Mouse (Mus musculus): Measurements from ENCODE around the gene Sec24b.

Sec24b gene

GRCm38 (mm10) chr3:130061281-130061680 is at the start of gene Sec24b:
Gene Sec24b (minus strand): TSS chr3:130061553.
- DNase-seq (ENCODE audit: low read depth, low spot score), result no peak

GRCm38 (mm10) chr3:130104471-130104870 is 43.1 kb upstream of the Sec24b start:
- DNase-seq (ENCODE audit: low read depth, low spot score), result no peak

DNA sequence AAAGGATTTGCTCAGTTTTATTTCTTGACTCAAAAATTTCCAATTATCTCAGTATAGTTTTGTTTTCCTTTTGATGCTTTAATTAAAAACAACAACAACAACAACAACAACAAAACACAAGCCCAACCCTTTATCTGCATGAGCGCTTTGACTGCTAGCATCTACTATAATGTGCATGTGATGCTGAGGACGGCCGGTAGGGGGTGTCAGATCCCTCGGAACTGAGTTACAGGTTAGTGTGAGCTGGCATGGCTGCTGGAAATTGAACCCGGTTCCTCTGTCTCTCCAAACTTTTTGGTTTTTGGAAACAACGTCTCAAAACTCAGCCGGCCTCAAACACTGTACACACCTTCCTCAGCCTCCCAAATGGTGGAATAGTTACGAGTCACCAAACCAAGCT is 42.1 kb upstream of the Sec24b start:
- no peak for DNase-seq (ENCODE audit: low read depth, low spot score)

DNA sequence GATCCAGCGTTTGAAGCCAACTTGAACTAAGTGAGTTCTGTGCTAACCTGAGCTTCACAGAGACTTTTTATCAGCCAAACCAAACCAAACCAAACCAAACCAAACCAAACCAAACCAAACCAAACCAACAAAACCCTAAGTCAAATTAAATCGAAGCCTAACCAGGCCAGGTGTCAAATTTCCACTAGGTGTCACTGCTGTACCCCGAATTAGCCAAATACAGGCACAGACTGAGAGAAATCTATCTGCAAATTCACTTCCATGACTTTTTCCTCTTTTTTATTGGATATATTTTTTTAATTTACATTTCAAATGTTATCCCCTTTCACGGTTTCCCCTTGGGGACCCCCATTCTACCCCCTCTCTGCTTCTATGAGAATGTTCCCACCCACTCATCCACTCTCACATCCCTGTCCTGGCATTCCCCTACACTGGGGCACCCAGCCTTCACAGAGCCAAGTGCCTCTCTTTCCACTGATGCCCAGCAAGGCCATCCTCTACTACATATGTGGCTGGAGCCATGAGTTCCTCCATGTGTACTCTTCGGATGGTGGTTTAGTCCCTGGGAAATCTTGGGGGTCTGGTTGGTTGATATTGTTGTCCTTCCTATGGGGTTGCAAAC is 33.9 kb upstream of the Sec24b start:
- no peak for DNase-seq (ENCODE audit: low read depth, low spot score)

DNA sequence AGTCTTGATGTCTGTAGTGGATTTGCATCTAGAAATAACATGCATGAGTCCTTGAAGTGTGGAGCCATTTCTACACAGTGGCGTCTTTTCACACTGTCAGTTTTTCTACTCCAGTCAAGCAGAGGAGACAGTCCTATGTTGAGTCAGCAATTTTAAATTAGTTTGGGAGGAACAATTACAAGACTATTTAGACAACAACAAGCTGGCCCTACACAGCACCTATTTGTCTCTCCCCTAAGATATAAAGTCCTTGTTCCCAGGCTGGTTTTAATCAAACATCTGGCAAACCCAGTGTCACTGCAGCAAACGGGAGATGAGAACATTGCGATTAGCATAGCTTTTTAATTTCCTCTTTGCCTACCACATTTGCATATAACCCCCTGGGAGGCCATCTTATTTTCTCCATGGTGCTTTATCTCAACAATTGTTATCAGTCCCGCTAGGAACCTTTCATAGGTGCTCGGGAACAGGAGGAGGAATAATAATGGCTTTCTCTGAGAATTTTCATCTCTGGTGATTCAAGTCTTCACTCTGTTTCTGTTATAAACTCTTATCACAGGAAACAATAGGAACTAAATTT is 32.9 kb upstream of the Sec24b start:
- no peak for DNase-seq (ENCODE audit: low read depth, low spot score)

DNA sequence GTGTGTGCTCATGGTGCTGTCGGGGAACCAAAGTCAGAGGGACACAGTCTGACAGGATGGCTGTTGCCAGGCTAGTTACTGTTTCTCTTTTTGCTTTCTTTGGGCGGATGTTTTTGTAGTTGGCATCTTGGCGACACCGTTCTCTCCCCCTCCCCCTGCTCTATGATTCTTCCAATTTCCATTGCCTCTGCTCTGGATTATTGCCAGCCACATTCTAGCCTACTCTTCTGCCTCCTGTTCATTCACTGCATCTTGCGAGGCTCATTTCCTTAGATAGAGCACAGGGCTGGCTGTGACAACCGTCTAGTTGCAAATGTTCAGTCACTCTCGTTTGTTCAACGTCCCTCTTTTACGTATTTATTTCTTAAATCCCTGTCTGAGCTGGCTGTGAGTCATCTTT is 29.1 kb upstream of the Sec24b start:
- no peak for DNase-seq (ENCODE audit: low read depth, low spot score)

GRCm38 (mm10) chr3:130088654-130089053 is 27.3 kb upstream of the Sec24b start:
- DNase-seq (ENCODE audit: low read depth, low spot score), result no peak

DNA sequence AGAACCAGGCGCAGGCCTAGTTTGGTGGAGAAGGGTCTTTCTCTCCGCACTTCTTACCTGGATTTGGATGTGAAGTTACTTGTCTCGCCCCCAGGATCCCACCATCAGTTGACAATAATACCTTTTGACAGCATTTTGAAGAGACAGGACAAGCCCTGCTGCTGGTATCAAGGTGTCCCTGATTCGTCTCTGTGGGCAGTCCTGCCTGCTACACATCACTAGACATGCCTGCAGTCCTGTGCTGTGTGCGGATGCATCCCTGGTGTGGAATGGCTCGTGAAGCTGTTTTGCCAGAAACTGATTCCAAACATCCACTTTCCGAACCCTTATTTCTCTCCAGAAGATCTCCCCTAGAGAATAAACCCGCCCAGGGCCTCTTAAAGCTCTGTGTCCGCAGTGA is 26.1 kb upstream of the Sec24b start:
- DNase-seq (ENCODE audit: low read depth, low spot score), result no peak

DNA sequence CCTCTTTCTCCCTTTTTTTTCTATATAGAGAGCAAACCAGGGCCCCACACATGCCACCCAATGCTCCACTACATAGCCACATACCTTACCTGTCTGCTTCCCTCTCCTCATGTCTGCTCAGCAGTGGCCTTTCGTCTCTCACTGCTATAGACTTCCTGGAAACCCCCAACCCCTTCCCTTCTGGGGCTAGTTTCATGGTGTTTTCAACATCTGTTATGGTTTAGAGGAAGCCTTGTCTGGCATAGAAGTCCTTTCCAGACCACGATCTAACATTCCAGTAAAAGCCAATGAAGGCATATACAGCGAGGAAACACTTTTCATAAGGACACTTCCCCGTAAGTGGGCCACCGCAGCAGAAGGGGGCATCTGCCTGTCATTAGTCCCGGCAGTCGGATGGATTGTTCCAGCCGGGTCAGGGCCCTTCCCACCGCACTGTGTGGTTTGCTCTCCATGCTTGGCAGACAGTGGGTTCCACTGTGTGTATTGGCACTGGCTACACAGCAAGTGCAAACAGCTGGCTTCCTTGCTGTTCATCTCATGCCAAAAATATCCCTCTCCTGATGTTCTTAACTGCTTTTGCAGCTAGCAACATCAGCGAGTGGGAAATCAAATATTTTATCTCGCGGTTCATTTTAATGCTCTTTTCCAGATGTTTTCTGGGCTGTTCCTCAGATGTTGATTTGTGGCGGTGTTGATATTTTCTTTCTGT is 25.2 kb upstream of the Sec24b start:
- no peak for DNase-seq (ENCODE audit: low read depth, low spot score)

DNA sequence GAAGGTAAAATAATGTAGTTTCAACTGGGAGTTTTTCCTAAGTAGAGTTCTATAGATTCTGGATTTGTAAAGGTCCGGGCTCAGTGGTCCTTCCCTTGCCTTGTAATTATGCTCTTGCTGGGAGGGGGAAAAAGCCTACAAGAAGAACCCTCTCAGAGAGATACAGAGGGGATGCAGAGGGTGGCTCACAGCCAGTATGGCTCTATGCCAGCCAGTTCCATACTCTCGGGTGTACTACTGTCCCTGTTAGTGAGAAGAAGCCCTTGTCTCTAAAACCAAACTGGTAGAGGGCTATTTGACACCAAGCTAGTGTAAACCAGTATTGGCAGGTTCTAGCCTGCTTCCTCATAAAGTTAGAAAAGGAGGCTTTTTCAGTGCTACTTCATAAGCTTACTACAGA is 22.0 kb upstream of the Sec24b start:
- no peak for DNase-seq (ENCODE audit: low read depth, low spot score)

DNA sequence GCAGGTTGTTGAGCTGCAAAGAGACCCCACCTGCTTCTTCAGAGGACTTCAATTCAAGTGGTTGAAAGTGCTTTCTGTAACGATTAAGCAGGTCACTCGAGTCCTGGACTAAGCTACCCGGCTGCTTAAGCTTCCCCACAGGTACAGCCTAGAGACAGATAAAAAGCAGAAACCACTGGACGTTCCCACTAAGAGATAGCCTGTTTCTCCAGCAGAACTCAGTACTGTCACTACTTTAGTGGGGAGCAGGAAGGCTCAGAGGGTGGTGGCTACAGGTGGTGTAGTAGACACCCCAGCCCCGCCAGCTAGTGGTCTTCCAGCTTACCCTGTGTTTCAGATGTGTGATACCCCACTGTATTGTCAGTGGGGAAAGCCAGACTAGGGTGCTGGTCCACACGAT is 19.3 kb upstream of the Sec24b start:
- DNase-seq (ENCODE audit: low read depth, low spot score), result no peak

GRCm38 (mm10) chr3:130079794-130080193 is 18.4 kb upstream of the Sec24b start:
- no peak for DNase-seq (ENCODE audit: low read depth, low spot score)

DNA sequence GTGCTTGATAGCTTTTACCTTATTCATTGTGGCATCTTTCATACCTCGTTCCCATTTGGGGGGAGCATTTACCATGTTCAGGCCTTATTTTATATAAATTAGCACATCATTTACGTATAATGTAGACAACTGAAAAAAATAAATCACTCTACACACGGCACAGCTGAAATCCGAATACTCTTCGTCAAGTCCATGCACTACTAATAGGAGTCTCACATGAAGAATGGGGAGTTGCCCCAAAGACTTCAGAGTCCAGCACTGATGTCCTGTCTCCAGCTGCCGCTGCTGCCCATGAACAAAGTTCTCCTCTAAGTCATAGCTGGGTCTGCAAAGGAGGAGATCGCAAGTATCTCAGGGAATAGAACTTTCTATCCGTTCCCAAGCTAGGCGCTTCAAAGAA is 15.9 kb upstream of the Sec24b start:
- DNase-seq (ENCODE audit: low read depth, low spot score), result no peak

DNA sequence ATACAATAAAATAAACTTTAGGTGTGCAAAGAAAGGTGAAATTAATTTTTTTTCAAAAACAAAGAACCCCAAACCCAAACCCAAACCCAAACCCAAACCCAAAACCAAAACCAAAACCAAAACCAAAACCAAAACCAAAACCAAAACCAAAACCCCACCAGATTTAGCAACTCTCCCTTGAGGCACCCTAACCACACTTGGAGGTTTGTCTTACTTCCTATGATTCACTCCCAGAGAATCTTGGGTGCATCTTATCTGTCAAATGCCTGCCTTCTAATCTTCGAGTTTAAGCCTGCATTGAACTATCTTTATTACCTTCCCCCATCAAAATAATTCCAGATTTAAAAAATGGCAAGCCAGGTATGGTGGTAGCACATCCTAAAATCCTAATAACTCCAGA is 14.4 kb upstream of the Sec24b start:
- DNase-seq (ENCODE audit: low read depth, low spot score), result no peak

GRCm38 (mm10) chr3:130073085-130073484 is 11.7 kb upstream of the Sec24b start:
- DNase-seq (ENCODE audit: low read depth, low spot score), result no peak

DNA sequence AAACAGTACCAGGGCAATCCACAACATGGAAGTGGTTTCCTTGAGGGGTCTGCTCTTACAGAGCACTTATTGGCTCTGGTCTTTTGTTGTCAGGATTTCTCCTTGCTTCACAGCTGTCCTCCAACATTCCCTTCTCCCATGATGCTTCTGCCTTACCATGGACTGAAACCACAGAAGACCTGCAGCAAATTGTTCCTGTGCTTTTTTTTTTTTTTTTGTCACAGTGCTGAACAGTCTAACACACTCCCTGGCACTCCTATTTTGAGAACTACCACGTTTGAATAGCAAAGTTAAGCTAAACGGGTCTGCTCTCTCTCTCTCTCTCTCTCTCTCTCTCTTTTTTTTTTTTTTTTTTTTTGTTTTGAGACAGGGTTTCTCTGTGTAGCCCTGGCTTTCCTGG is 10.6 kb upstream of the Sec24b start:
- no peak for DNase-seq (ENCODE audit: low read depth, low spot score)

DNA sequence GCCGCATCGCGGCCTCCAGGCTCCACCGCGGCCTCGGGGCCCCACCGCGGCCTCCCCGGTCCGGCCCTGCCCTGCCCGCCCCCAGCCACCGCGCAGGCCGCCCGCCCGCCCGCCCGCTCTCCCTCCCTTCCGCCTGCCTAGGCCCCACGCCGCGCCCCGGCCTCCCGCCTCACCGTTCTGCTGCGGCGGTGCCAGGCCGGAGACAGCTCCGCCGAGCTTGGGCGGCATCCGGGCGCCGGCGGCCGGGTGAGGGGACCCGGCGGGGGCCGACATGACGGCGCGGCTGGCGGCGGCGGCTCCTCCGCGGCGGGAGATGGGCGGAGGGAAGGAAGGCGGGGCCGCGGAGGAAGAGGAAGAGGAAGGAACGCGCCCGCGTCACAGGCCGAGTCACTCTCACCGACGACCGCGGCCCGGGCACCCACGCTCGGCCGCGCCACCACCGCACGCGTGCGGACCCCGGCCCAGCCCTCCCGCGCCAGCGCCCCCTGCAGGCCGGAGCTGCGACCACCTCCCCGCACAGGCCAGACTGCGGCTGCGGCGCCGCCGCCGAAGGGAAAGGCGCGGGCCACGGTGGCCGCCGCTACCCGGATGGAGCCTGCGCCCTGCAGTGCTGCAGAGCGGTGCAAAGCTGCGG is 840 bp downstream of the Sec24b start:
- DNase-seq (ENCODE audit: low read depth, low spot score), result peak; percentile 56

GRCm38 (mm10) chr3:130059805-130060395 is 1.5 kb downstream of the Sec24b start:
- DNase-seq (ENCODE audit: low read depth, low spot score), result no peak

GRCm38 (mm10) chr3:130058488-130058887 is 2.9 kb downstream of the Sec24b start:
- DNase-seq (ENCODE audit: low read depth, low spot score), result no peak

DNA sequence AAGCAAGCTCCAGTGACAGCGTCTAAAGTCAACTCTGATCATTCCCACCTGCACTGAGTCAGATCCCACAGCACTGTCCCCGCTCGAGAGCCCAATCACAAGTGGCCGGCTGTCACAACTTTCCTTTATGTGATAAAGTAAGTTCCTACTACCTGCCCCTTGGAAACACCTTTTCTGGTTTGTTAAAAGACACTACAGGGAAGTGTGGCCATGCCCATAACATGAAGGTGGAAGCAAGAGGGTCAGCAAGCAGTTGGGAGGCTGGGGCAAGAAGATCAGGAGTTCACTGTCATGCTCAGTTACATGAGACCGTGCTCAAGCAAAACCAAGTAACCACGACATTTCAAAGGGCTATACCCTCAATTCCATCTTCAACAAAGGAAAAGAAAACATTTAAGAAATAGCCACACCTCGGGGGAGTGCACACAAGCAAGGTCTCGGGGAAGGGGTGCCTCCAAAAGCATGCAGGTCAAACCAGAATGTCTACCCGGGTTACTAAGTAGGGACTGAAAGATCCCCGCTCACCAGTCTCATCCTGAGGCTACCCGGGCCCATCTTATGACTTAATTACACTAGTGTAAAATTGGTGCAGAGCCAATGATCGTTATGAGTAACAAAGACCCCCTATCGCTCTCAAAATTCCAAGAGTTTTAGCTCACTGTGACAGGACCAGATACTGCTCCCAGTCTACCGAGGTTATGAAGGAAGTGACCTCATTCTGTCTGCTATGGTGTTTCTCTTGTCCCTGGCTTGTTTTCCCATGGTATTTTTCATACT is 3.6 kb downstream of the Sec24b start:
- DNase-seq (ENCODE audit: low read depth, low spot score), result no peak
